15 mouse cellular contexts compared by ENCODE assay signal in the genomic region with DNA sequence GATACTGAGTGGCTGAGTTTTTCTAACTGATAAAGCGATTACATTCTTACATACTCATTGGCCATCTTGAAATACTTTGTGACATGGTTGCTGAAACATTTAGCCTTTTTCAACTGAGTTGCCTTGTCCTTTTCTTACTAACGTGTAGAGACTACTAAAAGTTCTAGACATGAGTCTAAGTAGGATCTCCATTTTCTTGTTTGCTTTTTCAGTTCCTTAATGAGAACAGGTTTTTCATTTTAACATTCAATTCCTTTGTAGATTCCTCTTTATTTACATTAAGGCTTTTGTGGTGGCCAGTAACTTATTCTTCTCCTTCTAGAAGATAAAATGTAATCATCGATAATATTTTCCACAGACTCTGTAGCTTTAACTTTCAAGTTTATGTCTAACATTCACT. TPM values are rescaled to one million over a fixed set of nuclear protein-coding genes. Genes with fewer than 3 reads are reported as not detected.
"Had no signal": no experiment of that assay in that cellular context is flagged by ENCODE, and none has a peak within 500 bp of the region (broad histone marks: within the 10 kb centered on the region; RNA-seq: fewer than 3 reads in every experiment).

No protein-coding gene starts in this region.

- ATAC-seq: liver, postnatal 0 days had no signal

- H3K9me3 ChIP-seq: limb, embryonic 12.5 days; liver, embryonic 13.5 days; lung, embryonic 15.5 days; megakaryocyte, embryonic 14.5 days; neural tube, embryonic 12.5 days; stomach, embryonic 15.5 days had no signal

- DNase-seq: kidney, adult 11 months; layer of hippocampus, adult 9-11 months; liver, embryonic 13.5 days; thymus, adult 2 months; thymus, postnatal 25 days had no signal

- H3K4me2 ChIP-seq: limb, embryonic 12.5 days; liver, embryonic 13.5 days; lung, embryonic 15.5 days; stomach, embryonic 15.5 days had no signal

- H3K9ac ChIP-seq: limb, embryonic 12.5 days; liver, embryonic 13.5 days; liver, postnatal 0 days; lung, embryonic 15.5 days; neural tube, embryonic 12.5 days; stomach, embryonic 15.5 days had no signal

- H3K27me3 ChIP-seq: lung, embryonic 15.5 days; neural tube, embryonic 12.5 days; stomach, embryonic 15.5 days had no signal

- H3K36me3 ChIP-seq: limb, embryonic 12.5 days; liver, embryonic 13.5 days; lung, embryonic 15.5 days; neural tube, embryonic 12.5 days; stomach, embryonic 15.5 days had no signal

- H3K4me3 ChIP-seq: limb, embryonic 12.5 days; liver, embryonic 13.5 days; lung, embryonic 15.5 days; megakaryocyte, embryonic 14.5 days; myocyte; neural tube, embryonic 12.5 days; stomach, embryonic 15.5 days had no signal

- H3K27ac ChIP-seq: kidney, postnatal 0 days; limb, embryonic 12.5 days; liver, embryonic 13.5 days; lung, embryonic 15.5 days; macrophage; neural tube, embryonic 12.5 days; stomach, embryonic 15.5 days had no signal

RNA-seq across cellular contexts. Expression of gene Gm10645, which starts 3.2 kb away (rescaled TPM):
- polyA plus RNA-seq: testis, adult 2 months had no signal
